Mouse (Mus musculus) cerebellum, adult 9-10 months (tissue): ENCODE measurements at regions not wholly inside any gene's neighbourhood (a gene's known extent, or its start where the extent isn't known, plus 50 kb on each side); places are given as distances from the start of the nearest gene placed in this dataset.
A peak's percentile ranks its signal among the peaks of the same experiment; 100 is the strongest.
"Not testable (repeated sequence)": the region's sequence is repeated elsewhere in the genome, so short reads cannot be mapped to it uniquely, and the experiment has no call there.

Experiments
- DNase-seq: peaks from one replicate; pipeline ENCODE4 v3.0.0; 2022

DNA sequence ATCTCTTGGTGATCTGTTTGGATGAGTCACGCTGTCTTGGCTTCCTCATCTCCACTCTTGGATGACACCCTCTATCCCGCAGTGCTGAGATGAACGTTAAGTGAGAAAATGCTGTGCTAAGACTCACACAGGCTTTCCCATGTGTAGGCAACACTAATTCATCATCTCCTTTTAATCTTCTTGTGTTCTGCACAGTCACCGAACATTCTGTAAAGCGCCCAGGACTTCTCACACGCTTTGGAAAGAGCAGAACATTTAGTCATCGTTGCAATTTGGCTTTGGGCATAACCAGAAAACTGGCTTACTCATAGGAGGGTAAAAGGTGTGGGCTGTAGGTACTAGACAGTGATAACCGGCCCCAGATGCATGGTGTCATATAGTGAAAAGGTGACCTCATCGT lies 94.9 kb downstream of the Plppr4 start:
- DNase-seq, result no peak

DNA sequence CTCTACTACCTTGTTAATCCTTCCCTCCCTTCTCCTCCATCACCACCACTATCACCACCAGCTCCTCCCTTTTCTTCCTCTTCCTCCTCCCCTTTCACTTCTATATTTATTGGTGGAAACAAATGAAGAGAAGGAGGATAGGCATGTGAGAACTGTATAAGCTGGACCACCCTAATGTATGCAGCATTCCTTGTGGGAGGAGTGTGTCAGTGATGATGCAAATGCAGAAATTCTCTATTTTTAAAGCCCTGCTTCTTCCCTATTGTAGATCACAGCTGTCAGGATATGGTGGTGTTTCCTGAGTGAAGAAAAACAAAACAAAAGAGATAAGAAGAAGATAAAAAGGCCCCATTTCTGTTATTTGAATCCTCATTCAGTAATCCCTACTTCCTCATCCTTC lies 112.8 kb downstream of the Plppr4 start:
- DNase-seq, result no peak

DNA sequence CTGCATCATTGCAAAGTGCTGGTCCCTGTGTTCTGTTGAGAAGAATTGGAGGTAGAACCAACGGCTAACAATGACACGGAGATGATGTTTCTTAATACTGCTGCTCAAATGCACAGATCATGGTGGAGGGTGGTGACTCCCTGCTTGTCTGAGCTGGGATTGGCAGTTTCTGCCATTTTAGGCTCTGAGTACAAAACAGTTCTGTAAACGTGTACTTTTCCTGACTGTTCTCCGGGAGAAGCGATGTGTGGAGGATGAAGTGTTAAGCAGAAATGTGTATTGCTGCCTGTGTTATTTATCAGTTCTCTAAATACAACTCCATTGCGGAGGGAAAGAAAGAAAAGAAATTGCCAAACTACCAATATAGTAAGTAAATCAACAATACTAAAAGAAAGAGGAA lies 118.9 kb downstream of the Plppr4 start:
- DNase-seq, result no peak

DNA sequence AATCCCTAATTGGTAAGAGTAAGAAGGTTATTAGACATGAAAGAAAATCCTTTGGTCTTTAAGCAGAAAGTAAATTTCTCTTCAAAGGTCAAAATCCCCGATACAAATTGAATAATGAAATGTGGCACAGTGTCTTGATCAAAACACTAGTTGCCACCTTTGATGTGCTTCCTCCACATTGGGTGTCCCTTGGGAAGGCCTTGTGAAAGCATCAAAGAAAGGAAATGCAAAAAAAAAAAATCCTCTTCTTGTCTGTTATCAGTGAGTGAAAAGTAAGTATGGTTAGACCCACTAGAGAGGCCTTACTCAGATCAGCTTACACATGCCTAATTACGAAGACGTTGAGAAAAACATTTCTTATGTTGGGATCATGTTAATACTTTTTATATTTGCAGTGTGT lies 134.1 kb downstream of the Plppr4 start:
- no peak for DNase-seq

DNA sequence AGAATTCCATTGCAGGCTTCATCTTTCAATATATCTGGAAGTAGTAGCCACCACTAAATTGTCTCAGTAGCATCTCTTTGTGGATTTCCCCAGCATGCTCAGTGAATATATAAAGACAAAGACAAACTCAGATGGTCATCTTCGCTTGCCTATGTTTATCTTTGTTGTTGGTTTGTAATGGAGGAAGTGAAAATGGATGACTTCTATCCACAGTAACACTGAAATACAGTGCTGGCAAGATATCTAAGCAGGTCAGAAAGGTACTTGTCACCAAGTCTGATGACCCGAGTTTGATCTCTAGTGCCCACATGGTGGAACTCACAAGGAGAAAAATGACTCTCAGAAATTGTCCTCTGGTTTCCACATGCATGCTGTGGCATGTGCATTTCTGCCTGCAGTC lies 135.6 kb downstream of the Plppr4 start:
- no peak for DNase-seq

DNA sequence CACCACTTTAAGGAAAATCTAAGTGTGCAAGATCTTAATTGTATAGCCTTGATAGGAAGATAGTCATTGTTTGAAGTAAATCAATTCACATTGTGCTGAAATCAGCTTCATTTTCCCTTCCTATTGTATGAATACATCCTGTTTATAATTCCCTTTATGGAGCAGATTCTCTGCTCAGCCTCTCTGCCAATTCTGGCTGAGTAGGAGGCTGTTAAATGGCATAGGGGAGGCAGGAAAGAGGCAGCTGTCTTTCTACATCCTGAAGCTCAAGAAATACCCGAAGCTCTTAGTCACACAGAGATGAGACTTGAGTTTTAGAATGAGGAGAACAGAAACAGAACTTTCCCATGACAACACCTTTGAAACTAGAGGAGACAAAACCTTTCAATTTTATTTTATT lies 142.7 kb downstream of the Plppr4 start:
- no peak for DNase-seq

DNA sequence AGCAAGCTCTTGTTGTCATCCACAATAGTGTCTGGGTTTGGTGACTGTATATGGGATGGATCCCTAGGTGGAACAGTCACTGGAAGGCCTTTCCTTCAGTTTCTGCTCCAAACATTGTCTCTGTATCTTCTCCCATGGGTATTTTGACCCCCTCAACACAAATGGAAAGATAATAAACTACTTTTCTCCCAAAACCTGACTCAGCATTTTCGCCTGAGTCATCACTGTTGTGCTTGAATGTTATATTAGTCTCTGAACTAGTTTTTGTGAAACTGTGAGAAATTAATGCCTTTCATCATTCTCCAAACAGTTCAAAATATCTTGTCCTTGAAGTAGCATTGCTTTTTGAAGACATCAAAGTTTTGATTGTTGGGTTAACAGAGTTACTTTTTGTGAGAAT lies 168.8 kb downstream of the Plppr4 start:
- no peak for DNase-seq

DNA sequence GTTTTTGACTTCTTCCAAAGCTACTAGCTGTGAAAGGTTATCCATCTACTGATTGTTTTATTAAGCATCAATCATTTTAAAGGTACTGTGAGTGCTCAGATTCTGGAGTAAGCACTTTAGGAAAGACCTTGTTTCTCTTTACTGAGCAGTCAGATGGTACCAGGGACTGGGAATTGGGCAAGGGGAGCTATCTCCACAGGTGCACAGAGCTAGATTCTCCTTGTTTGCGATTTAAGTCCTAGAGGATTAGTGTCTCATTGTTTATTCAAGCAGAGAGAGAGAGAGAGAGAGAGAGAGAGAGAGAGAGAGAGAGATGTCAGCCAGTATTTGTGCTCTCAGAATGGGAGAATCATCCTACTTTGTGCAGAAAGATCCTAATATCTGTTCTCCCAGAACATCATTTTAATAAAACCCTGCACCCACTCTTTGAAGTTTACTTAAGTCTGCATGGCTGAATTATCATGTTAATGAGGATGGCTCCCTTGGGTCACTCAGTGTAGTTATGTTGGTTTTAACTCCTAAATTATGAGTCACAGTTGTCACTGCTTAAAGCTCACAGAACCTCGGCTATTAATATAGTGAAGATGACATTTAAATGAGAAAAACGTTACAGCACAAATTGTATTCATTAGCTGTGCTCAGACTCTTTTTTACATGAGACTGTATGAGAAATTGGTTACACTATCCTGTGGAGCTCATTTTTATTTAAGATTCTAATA lies 171.7 kb downstream of the Plppr4 start:
- no peak for DNase-seq

DNA sequence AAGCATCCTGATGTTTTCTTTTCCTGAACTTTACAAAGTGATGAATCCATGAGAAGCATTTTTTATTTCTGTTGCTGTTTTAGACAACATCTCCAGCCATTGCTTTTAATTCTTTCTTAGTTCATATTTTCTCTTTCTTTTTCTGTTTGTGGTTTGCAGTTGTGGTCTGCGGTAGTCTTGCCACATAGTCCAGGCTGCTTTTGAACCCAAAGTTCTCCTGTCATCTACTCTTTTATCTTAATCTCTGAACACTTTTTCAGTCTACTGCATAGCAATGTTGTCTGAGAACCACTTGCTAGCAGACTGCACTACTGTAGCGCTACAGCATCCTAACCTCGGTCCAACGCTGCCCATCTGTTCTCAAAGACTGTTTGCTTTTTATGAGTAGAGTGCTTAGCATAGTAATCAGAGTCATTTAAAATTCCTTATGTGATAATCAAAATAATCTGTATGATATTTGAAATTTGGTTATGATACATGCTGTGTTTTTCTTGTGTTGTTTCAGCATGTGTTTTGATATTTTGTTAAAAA lies 177.0 kb downstream of the Plppr4 start:
- no peak for DNase-seq

DNA sequence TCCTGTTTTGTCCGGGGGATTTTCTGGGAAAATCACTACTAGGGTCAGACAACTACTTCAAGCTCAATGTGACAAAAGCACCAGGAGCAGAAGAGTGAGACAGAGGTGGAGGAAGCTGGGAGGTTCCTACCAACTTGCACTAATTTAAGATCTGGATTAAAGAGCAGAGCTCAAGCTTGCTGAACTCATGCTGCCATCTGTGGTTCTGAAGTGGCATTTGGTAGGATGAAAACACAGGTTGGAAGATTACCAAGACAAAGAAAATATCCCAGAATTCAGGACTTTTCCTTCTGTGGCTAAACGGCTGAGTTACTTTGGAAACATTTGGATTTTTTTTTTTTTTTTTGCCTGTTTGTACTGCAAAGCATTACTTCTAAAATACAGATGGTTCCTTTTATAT lies 190.9 kb downstream of the Plppr4 start:
- DNase-seq, result no peak

DNA sequence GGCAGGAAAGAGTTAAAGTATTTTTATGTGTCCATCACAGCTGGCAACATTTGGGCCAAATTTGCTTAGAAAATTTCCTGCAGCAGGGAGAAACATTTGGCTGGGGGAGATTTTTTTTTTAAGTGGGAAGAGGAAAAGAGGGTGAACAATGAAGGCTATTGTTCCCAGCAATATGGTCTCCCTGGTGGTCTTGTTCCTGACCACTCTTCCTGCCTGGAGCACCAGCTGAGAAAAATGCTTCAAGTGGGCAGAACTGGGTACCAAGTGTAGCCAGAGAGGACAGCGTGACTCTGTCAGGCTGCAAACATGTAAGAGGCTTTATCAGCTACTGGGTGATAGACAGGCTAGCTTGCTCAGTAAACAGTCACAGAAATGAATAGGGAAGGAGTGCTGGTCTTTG lies 194.3 kb upstream of the Palmd start:
- no peak for DNase-seq

DNA sequence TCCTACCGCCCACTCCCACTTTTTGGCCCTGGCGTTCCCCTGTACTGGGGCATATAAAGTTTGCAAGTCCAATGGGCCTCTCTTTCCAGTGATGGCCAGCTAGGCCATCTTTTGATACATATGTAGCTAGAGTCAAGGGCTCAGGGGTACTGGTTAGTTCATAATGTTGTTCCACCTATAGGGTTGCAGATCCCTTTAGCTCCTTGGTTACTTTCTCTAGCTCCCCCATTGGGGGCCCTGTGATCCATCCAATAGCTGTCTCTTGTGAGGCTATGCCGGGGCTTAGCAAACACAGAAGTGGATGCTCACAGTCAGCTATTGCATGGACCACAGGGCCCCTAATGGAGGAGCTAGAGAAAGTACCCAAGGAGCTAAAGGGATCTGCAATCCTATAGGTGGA lies 191.9 kb upstream of the Palmd start:
- not testable (repeated sequence) for DNase-seq

DNA sequence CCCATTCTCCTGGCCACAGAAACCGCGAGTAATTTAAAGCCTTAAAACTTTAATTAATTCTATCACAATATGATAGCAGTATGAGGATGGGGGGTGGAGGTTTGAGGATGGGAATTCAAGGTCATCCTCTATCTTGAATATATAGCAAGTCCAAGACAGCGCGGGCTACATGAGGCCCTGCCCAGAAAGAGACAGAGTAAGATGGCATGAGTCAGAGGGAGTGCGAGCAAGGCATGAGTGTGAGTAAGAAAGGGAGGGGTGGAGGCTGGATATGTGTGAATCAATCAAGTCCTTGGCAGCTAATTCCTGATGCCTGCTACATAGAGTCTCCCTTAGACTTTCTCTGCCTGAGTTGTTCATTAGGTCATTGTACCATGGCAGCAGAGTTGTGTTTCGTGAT lies 186.5 kb upstream of the Palmd start:
- no peak for DNase-seq

DNA sequence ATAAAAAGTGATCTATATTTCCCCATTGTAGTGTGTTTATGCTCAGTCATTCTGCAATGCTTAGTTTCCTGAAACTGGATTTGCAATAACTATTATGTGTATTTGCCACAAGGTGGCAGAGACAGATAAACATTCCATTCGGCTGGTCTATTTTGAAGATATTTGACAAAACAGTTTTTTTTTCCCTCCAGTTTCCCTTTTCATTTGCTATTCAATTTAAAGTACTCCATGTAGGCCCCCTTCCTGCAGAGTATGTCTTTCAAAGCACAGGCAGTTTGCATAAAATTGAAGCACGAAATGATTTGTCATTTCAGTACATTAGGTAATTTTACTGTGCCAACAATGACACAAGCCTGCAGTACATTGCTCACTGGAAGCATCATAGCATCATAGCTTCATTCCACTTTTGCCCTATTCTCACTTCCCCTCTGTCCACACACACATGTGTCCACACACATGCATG lies 184.3 kb upstream of the Palmd start:
- peak; percentile 4 for DNase-seq

DNA sequence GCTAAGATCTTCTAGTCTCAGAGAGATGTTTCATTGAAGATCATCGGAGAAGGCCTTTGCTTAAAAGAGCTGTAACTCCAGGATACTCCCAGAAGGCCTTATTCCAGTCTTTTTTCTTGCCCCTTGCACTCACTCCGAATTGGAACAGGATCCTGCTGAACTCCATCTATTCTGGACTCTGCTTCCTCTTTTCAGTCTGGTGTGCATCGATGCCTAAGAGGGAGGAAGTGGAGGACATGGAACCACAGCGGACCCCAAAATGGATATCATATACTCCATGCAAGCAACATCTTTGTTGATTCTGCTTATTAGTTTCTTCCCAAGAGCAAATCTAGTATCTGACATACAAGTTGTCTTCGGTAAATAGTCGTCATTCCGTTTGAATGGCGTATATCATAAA lies 183.6 kb upstream of the Palmd start:
- no peak for DNase-seq

DNA sequence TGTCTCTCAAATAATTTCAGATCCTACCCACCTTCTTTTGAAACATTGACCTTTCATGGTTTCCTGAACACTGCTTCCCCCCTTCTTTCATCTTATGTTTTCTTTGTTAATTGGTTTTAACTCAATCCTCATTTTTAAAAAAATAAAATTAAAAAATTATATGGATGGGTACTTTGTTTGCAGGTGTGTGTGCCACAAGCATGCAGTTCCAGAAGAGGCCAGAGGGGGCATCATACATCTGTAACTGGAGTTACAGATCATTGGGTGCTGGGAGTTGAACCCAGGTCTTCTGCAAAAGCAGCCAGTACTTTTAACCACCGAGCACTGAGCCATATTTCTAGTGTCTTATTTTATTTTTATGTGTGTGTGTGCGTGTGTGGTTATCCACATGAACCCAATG lies 178.6 kb upstream of the Palmd start:
- DNase-seq, result no peak

DNA sequence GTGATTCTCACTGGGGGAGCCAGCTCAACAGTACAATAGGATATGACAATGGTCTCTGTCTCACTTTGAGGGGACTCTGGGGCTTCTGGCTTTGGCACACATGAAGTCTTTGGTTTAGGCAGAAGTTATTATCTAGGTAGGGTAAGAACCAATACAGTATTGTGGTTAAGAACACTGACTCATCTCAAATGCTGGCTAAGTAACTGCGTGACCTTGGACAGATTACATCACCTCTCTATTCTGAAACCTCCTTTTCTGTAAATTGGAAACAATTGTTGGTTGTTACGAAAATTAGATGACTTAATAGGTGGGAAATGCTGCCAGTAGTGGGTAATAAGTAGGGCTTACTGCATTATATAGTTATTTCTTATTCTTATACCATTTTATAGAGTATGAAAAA lies 171.0 kb upstream of the Palmd start:
- no peak for DNase-seq

DNA sequence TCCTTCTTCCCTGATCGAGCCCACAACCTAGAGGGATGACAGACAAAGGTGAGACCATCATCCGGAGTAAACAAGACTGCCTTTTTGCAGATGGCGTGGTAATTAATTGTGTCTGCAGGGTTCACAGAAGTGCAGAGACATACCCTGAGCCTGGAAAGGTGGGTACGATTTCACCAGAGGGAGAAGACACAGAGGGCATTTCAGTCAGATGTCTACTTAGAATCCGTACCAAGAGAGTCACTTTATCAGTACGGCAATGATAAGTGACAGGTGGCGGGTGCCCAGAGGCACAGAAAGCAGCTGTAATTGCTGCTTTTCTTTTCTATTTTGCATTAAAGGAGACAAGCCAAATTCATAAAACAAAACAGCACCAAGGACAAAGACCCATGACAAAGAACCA lies 169.9 kb upstream of the Palmd start:
- no peak for DNase-seq

DNA sequence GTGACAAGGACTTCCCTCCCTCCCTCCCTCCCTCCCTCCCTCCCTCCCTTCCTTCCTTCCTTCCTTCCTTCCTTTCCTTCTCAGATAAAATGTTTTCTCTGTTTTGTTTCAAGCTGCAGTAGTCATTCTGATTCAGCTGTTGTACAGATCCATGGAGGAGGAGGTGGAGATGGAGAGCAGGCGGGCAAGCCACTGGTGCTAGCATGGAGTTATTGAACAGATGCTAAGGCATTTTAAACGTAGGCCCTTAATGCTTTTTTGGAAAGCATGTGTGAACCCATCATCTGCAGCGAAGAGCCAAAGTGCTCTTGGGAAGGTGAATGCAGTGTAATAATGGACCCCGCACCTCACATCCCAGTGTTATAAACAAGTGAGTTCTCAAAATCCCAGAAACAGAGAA lies 164.1 kb upstream of the Palmd start:
- no peak for DNase-seq

DNA sequence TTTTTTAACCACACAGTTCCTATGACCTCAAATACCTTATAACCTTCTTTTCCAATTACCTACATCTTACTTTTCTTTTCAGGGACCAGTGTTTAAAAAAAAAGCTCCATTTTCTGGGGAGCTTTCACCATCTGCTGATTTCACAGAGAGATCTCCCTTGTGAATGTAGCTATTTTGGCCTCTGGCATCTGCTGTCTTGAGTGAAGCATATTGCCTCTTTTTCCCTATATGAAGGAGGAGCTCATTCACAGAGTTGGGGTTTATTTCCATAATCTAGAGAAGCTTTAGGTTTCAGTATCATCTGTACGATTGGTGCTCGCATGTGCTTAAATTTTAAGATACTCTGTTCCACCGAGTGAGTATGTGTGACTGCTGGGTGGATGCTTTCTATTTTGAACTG lies 153.4 kb upstream of the Palmd start:
- DNase-seq, result no peak

DNA sequence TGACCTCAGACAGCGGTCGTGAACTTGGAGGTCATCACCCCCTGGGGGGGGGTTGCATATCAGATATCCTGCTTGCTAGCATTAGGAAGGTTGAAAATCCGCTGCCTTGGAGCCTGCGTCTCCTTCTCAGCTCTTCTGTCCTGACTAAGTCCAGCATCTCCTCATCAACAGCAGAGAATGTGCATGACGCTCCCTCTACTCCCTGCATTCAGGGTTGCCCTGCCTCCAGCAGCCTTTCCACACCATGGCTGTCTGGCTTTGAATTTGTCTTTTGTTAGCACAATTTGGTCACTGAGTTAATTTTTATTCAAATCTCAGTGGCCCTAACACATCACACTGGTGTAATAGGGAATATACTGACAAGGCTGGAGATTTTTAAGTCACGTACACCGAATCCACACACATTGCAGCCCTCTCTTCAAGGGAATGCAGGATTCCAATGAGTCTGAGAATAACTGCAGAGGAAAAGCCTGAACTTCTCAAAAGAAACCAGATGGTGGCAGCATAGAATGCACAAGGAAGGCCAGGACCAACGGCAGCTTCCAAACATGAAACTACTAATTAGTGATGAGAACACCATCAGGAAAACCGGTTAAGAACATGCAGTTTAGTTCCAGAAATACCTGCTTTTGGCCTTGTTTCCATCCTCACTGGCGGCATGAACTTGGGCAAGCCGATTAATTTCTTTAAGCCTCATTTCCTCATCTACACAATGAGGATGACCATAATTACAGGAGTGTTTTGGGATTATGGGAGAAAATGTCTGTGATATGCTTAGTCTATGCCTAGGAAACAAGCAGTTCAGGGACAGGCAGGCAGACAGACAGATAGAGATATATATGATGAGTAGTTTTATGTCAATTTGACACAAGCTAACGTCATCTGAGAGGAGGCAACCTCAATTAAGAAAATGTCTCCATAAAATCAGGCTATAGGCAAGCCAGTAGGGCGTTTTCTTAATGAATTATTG lies 151.6 kb upstream of the Palmd start:
- peak; percentile 55 for DNase-seq

DNA sequence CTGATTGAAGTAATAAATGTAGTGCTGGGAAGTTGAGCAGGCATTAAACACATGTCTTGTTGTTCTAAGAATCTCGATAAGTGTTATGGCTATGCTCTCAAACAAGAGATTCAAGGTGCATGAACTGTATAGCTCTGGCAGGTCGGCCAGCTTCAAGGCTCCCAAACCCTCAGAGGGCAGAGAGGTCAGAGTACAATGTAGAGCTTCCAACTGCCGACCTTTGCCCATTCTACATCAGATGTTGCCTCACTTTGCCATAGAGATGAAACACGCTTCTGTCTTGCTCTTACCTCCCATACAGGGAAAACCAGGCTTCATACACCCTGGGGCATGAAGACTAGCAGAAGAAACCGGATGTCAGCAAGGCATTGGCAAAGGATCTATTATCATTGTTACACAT lies 150.8 kb upstream of the Palmd start:
- DNase-seq, result no peak

DNA sequence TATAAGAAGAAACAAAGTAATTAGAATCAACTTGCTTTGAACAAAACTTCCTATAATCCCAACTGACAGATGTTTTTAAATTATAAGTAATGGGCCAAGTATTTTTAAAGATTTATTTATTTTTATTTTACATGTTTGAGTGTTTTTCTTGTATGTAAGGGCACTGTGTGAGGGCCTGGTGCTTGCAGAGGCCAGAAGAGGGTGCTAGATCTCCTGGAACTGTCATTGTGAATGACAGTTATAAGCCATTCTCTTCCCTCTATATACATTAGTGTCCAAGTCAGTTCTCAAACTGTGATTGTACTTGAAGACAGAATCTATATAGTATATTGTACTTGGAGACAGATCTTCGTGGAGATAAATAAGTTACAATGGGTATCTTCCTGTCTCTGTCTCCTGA lies 149.1 kb upstream of the Palmd start:
- no peak for DNase-seq

DNA sequence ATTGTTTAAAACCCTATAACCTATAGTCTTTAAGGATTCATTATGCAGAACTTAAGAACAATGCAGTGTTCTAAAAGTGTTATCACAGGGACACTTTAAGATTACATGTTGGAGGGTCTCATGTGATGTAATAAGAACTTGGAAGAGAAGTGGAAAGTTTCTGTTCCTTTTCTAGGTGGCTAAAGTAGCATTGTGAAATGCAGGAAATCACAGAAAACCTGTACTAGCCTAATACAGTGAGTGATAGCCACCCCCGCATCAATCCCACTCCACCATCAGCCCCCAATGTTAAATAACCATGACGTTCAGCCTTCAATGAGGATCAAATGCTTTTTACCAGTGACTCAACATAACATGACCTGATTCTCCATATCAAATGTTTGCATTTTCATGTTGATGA lies 147.4 kb upstream of the Palmd start:
- no peak for DNase-seq
